In the genomic region with DNA sequence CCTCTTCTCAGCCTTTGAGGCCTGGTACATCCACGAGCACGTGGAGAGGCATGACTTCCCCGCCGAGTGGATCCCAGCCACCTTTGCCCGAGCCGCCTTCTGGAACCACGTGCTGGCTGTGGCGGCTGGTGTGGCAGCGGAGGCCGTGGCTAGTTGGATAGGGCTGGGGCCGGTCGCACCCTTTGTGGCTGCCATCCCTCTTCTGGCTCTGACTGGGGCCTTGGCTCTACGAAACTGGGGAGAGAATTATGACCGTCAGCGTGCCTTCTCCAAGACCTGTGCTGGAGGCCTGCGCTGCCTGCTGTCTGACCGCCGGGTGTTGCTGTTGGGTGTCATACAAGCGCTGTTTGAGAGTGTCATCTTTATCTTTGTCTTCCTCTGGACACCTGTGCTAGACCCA, we compare ENCODE assay signal across 10 mouse cellular contexts. TPM values are rescaled to one million over a fixed set of nuclear protein-coding genes. Genes with fewer than 3 reads are reported as not detected.
A peak's percentile ranks its signal among the peaks of the same experiment; 100 is the strongest.
DNase-seq lines count a peak whose midpoint lies in the region; ATAC-seq and TF ChIP-seq lines count a peak whose summit lies in the region.
"Had no signal": no experiment of that assay in that cellular context is flagged by ENCODE, and none has a peak within 500 bp of the region (broad histone marks: within the 10 kb centered on the region; RNA-seq: fewer than 3 reads in every experiment).

No protein-coding gene starts in this region.

- peaks cover 25% of the 10 kb centered on the region for H3K79me3 ChIP-seq in C2C12 (ENCODE audit: low read depth)

- no peaks in the 10 kb centered on the region for H3K27me3 ChIP-seq in C2C12 (ENCODE audit: control insufficient read depth, insufficient read depth, insufficient read length)
- H3K27me3 ChIP-seq in embryonic facial prominence, embryonic 14.5 days (replicated peaks; ENCODE audit: control insufficient read depth, insufficient read depth, low read length): no peaks in the 10 kb centered on the region
- H3K27me3 ChIP-seq in liver, embryonic 14.5 days (ENCODE audit: control insufficient read depth, insufficient read depth, low read length): no peaks in the 10 kb centered on the region

- H3K79me2 ChIP-seq in C2C12 (ENCODE audit: control insufficient read depth, insufficient read depth): peaks cover 28% of the 10 kb centered on the region

- H3K4me1 ChIP-seq in embryonic facial prominence, embryonic 14.5 days (ENCODE audit: control insufficient read depth, insufficient read depth, low read length): peaks cover 10% of the 10 kb centered on the region; the same call in 1 of the 2 replicates
- H3K4me1 ChIP-seq in liver, embryonic 14.5 days (replicated peaks; ENCODE audit: control insufficient read depth in 2 of 2, insufficient read depth in 2 of 2, low read length in 1 of 2): peaks cover 24 to 30% of the 10 kb centered on the region in 2 experiments

- 95% methylated on average over 19 of the region's 19 CpGs for WGBS in embryonic facial prominence, embryonic 14.5 days
- WGBS in liver, embryonic 14.5 days (ENCODE audit: insufficient replicate concordance): 85% methylated on average over 19 of the region's 19 CpGs

- no peak for ATAC-seq in embryonic facial prominence, embryonic 14.5 days (ENCODE audit: low read depth)
- no peak for ATAC-seq in liver, embryonic 14.5 days (ENCODE audit: insufficient read depth)
- no peak for ATAC-seq in activated CD4-positive, CD25-positive, alpha-beta regulatory T cell, adult 4 months

- intact Hi-C loops in gastrocnemius, adult 2 months (cut with DNase I): no loop called here

- peak overlapping the region; percentile 84 for H3ac ChIP-seq in C2C12 (ENCODE audit: control insufficient read depth, insufficient read length, low read depth)

- no peak for TF ChIP-seq CTCF in gastrocnemius, adult 2 months (IDR thresholded peaks at IDR 0.05)
- TF ChIP-seq CTCF in C2C12 (IDR thresholded peaks at IDR 0.05; ENCODE audit: control insufficient read depth, insufficient read depth, insufficient read length): no peak
- TF ChIP-seq CTCF in liver, embryonic 14.5 days (IDR thresholded peaks at IDR 0.05; ENCODE audit: low read depth): no peak

- peak overlapping the region; percentile 85 for H3K4me3 ChIP-seq in gastrocnemius, adult 2 months
- H3K4me3 ChIP-seq in C2C12 (ENCODE audit: insufficient read depth, poor library complexity, severe bottlenecking): peak overlapping the region; percentile 78
- peak overlapping the region; percentile 85 for H3K4me3 ChIP-seq in embryonic facial prominence, embryonic 14.5 days (ENCODE audit: low read depth, low read length)
- H3K4me3 ChIP-seq in liver, embryonic 14.5 days (ENCODE audit: insufficient read depth in 1 of 2, low read depth in 2 of 2, low read length in 2 of 2): peak overlapping the region in 1 of 2 experiments; percentile 72; a peak in 2 of 4 replicates

- TF ChIP-seq EP300 in liver, embryonic 14.5 days (IDR thresholded peaks at IDR 0.05; ENCODE audit: low read depth): no peak

- peak overlapping the region; percentile 81; the same call in 1 of the 2 replicates for H3K9ac ChIP-seq in embryonic facial prominence, embryonic 14.5 days (ENCODE audit: low read depth, low read length)
- H3K9ac ChIP-seq in liver, embryonic 14.5 days (replicated peaks): no peak overlapping the region

- peaks cover 20% of the 10 kb centered on the region for H3K36me3 ChIP-seq in C2C12 (ENCODE audit: control insufficient read depth, insufficient read depth)
- peaks cover 27% of the 10 kb centered on the region for H3K36me3 ChIP-seq in embryonic facial prominence, embryonic 14.5 days (ENCODE audit: control insufficient read depth, insufficient read depth, low read length)
- H3K36me3 ChIP-seq in liver, embryonic 14.5 days (replicated peaks; ENCODE audit: control insufficient read depth, insufficient read depth, low read depth): no peaks in the 10 kb centered on the region

- peak overlapping the region; percentile 95 for H3K4me2 ChIP-seq in embryonic facial prominence, embryonic 14.5 days (ENCODE audit: low read depth, low read length)
- peak overlapping the region; percentile 97 for H3K4me2 ChIP-seq in liver, embryonic 14.5 days (ENCODE audit: low read depth)

- no peaks in the 10 kb centered on the region for H3K9me3 ChIP-seq in embryonic facial prominence, embryonic 14.5 days (ENCODE audit: control insufficient read depth, low read length)
- no peaks in the 10 kb centered on the region for H3K9me3 ChIP-seq in liver, embryonic 14.5 days (ENCODE audit: control insufficient read depth, low read length)

- DNase-seq in gastrocnemius, adult 2 months: no peak
- DNase-seq in gastrocnemius, postnatal 4 days (ENCODE audit: low spot score in 2 of 2): no peak
- no peak for DNase-seq in embryonic facial prominence, embryonic 14.5 days (ENCODE audit: low spot score)
- no peak for DNase-seq in liver, embryonic 14.5 days (ENCODE audit: low read depth in 3 of 3, low spot score in 3 of 3)
- no peak for DNase-seq in c-Kit-positive CD71-positive TER-119-positive erythroid progenitor cells, embryonic 14.5 days (ENCODE audit: low spot score)
- DNase-seq in urinary bladder, adult 2 months (ENCODE audit: low spot score): no peak
- DNase-seq: thymus, adult 18-20 months had no signal

- peak overlapping the region; percentile 96; the same call in 1 of the 2 replicates for H3K27ac ChIP-seq in gastrocnemius, adult 2 months
- H3K27ac ChIP-seq in embryonic facial prominence, embryonic 14.5 days (replicated peaks; ENCODE audit: low read depth, low read length): no peak overlapping the region
- no peak overlapping the region for H3K27ac ChIP-seq in liver, embryonic 14.5 days

TF ChIP-seq in C2C12, 6 proteins besides CTCF, POLR2A, EP300 and RAD21:
- TF ChIP-seq USF1 (IDR thresholded peaks at IDR 0.05; ENCODE audit: low read depth) (no peak), MAX (IDR thresholded peaks at IDR 0.05) (no peak), MYOD1 (IDR thresholded peaks at IDR 0.05; ENCODE audit: control insufficient read depth, insufficient read length, low read depth) (no peak), MYOG (IDR thresholded peaks at IDR 0.05; ENCODE audit: control insufficient read depth, extremely low read depth, insufficient read length) (no peak), FOSL1 (IDR thresholded peaks at IDR 0.05; ENCODE audit: insufficient read depth, low read length, poor library complexity, severe bottlenecking) (no peak), CEBPB (IDR thresholded peaks at IDR 0.05; ENCODE audit: low read depth) (no peak)

RNA-seq across cellular contexts. Expression of a gene that starts 1.4 kb away (rescaled TPM):
- total RNA-seq in gastrocnemius, adult 2 months (2021): 10 to 100 TPM; 14.2 TPM
- 10 to 100 TPM; 18.9 to 20.0 TPM for total RNA-seq in gastrocnemius, postnatal 4 days (2021)
- 126 TPM for polyA plus RNA-seq in C2C12 (2012; fragmentation: generic; extraction: Trizol)
- polyA plus RNA-seq in embryonic facial prominence, embryonic 14.5 days (2014; fragmentation: Nextera tagmentation; extraction: Ambion mirVana): 64.6 and 67.2 TPM in 2 replicates
- 13.4 and 15.4 TPM in 2 replicates for polyA plus RNA-seq in liver, embryonic 14.5 days (2012; rRNA removed)
- polyA plus RNA-seq in liver, embryonic 14.5 days (2014; fragmentation: Nextera tagmentation; extraction: Ambion mirVana): 21.2 and 23.5 TPM in 2 replicates
- polyA plus RNA-seq in activated CD4-positive, CD25-positive, alpha-beta regulatory T cell, adult 4 months (2017; shearing (Covaris generic)): 10 to 100 TPM; 36.7 to 40.7 TPM
- 62.6 and 64.4 TPM in 2 replicates for polyA plus RNA-seq in urinary bladder, adult 2 months (2012; rRNA removed)

RNA-seq across cellular contexts. Expression of a gene that starts 10.3 kb away (rescaled TPM):
- total RNA-seq in gastrocnemius, adult 2 months (2021): not detected
- not detected for total RNA-seq in gastrocnemius, postnatal 4 days (2021)
- not detected for polyA plus RNA-seq in C2C12 (2012; fragmentation: generic; extraction: Trizol)
- polyA plus RNA-seq in embryonic facial prominence, embryonic 14.5 days (2014; fragmentation: Nextera tagmentation; extraction: Ambion mirVana): 0.71 and 1.1 TPM in 2 replicates
- 0.04 TPM in 1 of 2 replicates, not detected in the other for polyA plus RNA-seq in liver, embryonic 14.5 days (2012; rRNA removed)
- polyA plus RNA-seq in liver, embryonic 14.5 days (2014; fragmentation: Nextera tagmentation; extraction: Ambion mirVana): 0.04 TPM in 1 of 2 replicates, not detected in the other
- not detected for polyA plus RNA-seq in activated CD4-positive, CD25-positive, alpha-beta regulatory T cell, adult 4 months (2017; shearing (Covaris generic))
- 0.56 and 0.59 TPM in 2 replicates for polyA plus RNA-seq in urinary bladder, adult 2 months (2012; rRNA removed)
- total RNA-seq: MEL had no signal

RNA-seq across cellular contexts. Expression of a gene that starts 15.4 kb away (rescaled TPM):
- total RNA-seq in gastrocnemius, adult 2 months (2021): under 1 TPM; 0.06 to 0.31 TPM
- total RNA-seq in gastrocnemius, postnatal 4 days (2021): 10 to 100 TPM; 13.0 to 20.5 TPM
- polyA plus RNA-seq in C2C12 (2012; fragmentation: generic; extraction: Trizol): 47.0 TPM
- polyA plus RNA-seq in embryonic facial prominence, embryonic 14.5 days (2014; fragmentation: Nextera tagmentation; extraction: Ambion mirVana): 22.4 and 24.0 TPM in 2 replicates
- 17.0 and 17.3 TPM in 2 replicates for polyA plus RNA-seq in liver, embryonic 14.5 days (2012; rRNA removed)
- polyA plus RNA-seq in liver, embryonic 14.5 days (2014; fragmentation: Nextera tagmentation; extraction: Ambion mirVana): 25.6 and 28.2 TPM in 2 replicates
- polyA plus RNA-seq in activated CD4-positive, CD25-positive, alpha-beta regulatory T cell, adult 4 months (2017; shearing (Covaris generic)): 1 to 10 TPM; 3.6 to 5.0 TPM
- polyA plus RNA-seq in urinary bladder, adult 2 months (2012; rRNA removed): 1.7 and 1.9 TPM in 2 replicates

RNA-seq across cellular contexts. Expression of a gene that starts 23.3 kb away (rescaled TPM):
- 10 to 100 TPM in 1 of 2 experiments, 1 to 10 TPM in 1; 9.9 to 11.9 TPM for total RNA-seq in gastrocnemius, adult 2 months (2021)
- total RNA-seq in gastrocnemius, postnatal 4 days (2021): 10 to 100 TPM; 21.3 to 27.8 TPM
- polyA plus RNA-seq in C2C12 (2012; fragmentation: generic; extraction: Trizol): 92.5 TPM
- 73.8 and 75.3 TPM in 2 replicates for polyA plus RNA-seq in embryonic facial prominence, embryonic 14.5 days (2014; fragmentation: Nextera tagmentation; extraction: Ambion mirVana)
- 2.3 and 2.5 TPM in 2 replicates for polyA plus RNA-seq in liver, embryonic 14.5 days (2012; rRNA removed)
- polyA plus RNA-seq in liver, embryonic 14.5 days (2014; fragmentation: Nextera tagmentation; extraction: Ambion mirVana): 1.9 and 2.1 TPM in 2 replicates
- polyA plus RNA-seq in activated CD4-positive, CD25-positive, alpha-beta regulatory T cell, adult 4 months (2017; shearing (Covaris generic)): 10 to 100 TPM; 16.9 to 24.8 TPM
- 72.2 and 76.7 TPM in 2 replicates for polyA plus RNA-seq in urinary bladder, adult 2 months (2012; rRNA removed)

RNA-seq across cellular contexts. Expression of a gene that starts 45.3 kb away (rescaled TPM):
- 100 to 1,000 TPM; 232 to 252 TPM for total RNA-seq in gastrocnemius, adult 2 months (2021)
- 100 to 1,000 TPM; 331 to 348 TPM for total RNA-seq in gastrocnemius, postnatal 4 days (2021)
- polyA plus RNA-seq in C2C12 (2012; fragmentation: generic; extraction: Trizol): 378 TPM
- 466 and 478 TPM in 2 replicates for polyA plus RNA-seq in embryonic facial prominence, embryonic 14.5 days (2014; fragmentation: Nextera tagmentation; extraction: Ambion mirVana)
- 42.1 and 82.2 TPM in 2 replicates for polyA plus RNA-seq in liver, embryonic 14.5 days (2012; rRNA removed)
- 149 and 156 TPM in 2 replicates for polyA plus RNA-seq in liver, embryonic 14.5 days (2014; fragmentation: Nextera tagmentation; extraction: Ambion mirVana)
- 1,000 to 10,000 TPM; 1,328 to 1,584 TPM for polyA plus RNA-seq in activated CD4-positive, CD25-positive, alpha-beta regulatory T cell, adult 4 months (2017; shearing (Covaris generic))
- polyA plus RNA-seq in urinary bladder, adult 2 months (2012; rRNA removed): 396 and 519 TPM in 2 replicates
